Mouse (Mus musculus): ENCODE results near the gene Rnf222.

DNA sequence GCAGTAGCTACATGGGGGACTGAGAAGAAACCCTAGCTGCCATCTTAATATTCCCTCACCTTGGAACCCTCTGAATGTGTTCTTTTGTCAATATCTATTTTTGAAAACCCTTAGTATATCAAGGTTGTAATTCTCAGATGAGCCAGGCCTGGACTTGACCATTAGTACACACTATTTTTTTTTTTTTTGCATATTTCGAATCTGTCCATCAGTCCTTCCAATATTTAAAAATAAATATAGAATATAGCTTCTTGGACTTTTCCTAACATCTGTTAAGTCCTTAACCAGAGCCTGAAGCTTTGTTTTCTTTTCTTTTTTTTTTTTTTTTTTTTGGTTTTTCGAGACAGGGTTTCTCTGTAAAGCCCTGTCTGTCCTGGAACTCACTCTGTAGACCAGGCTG lies 4.5 kb upstream of the Rnf222 start:
- no peak for TF ChIP-seq POLR2A (IDR thresholded peaks at IDR 0.05; ENCODE audit: borderline replicate concordance, extremely low read depth, insufficient read depth, insufficient read length, poor library complexity, severe bottlenecking)
- no peak for TF ChIP-seq CTCF (IDR thresholded peaks at IDR 0.05; ENCODE audit: borderline replicate concordance, extremely low read depth, insufficient read depth, insufficient read length)
